Mouse (Mus musculus): Measurements from ENCODE around the gene Hipk4.

DNA sequence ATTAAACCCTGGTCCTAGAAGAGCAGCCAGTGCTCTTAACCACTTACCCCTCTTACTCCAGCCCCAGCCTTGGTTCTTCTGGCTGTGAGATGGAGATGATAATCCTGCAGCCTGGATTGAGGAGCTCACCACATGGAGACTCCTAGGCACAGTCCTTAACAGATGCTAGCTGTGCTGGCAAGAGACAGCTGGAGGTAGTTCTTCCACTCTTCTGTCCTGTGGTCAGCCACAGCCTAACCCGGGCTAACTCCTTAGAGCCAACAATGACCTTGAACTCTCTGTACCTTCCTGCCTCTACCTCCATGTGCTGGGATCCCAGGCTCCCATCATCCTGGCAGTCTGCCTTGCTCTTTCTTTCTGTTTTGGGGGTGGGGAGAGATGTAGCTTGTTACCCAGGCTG, 37.9 kb downstream of the Hipk4 start:
- no peak for TF ChIP-seq EP300 (IDR thresholded peaks at IDR 0.05)
- no peak for TF ChIP-seq CTCF (IDR thresholded peaks at IDR 0.05)

All from lung, postnatal 0 days (tissue).